Comparison of ENCODE assay signal across 18 mouse cellular contexts in genomic region chr8:90322701-90323439, GRCm38 (mm10). TPM values are rescaled to one million over a fixed set of nuclear protein-coding genes. Genes with fewer than 3 reads are reported as not detected.
"Had no signal": no experiment of that assay in that cellular context is flagged by ENCODE, and none has a peak within 500 bp of the region (broad histone marks: within the 10 kb centered on the region; RNA-seq: fewer than 3 reads in every experiment).

No protein-coding gene starts in this region.

- H3K4me2 ChIP-seq: limb, embryonic 12.5 days; limb, embryonic 15.5 days; liver, embryonic 11.5 days; lung, embryonic 14.5 days; neural tube, embryonic 12.5 days; stomach, embryonic 15.5 days had no signal

- H3K9me3 ChIP-seq: limb, embryonic 12.5 days; limb, embryonic 15.5 days; neural tube, embryonic 12.5 days; stomach, embryonic 15.5 days had no signal

- DNase-seq: kidney, adult 2 months; kidney, postnatal 36 days; left cerebral cortex, postnatal 4 days; liver, postnatal 0 days; lung, embryonic 14.5 days; right cerebral cortex, postnatal 25 days; spleen, adult 18-20 months; thymus, postnatal 25 days had no signal

- H3K9ac ChIP-seq: limb, embryonic 12.5 days; limb, embryonic 15.5 days; liver, embryonic 14.5 days; liver, postnatal 0 days; lung, embryonic 14.5 days; neural tube, embryonic 12.5 days; stomach, embryonic 15.5 days had no signal

- H3K4me1 ChIP-seq: limb, embryonic 15.5 days; stomach, embryonic 15.5 days had no signal

- H3K4me3 ChIP-seq: limb, embryonic 12.5 days; limb, embryonic 15.5 days; neural tube, embryonic 12.5 days; stomach, embryonic 15.5 days had no signal

- ATAC-seq: intestine, postnatal 0 days; liver, postnatal 0 days; lung, postnatal 0 days had no signal

- H3K27ac ChIP-seq: kidney, postnatal 0 days; limb, embryonic 12.5 days; limb, embryonic 15.5 days; liver, embryonic 14.5 days; macrophage; neural tube, embryonic 12.5 days; stomach, embryonic 15.5 days had no signal

- H3K27me3 ChIP-seq: neural tube, embryonic 12.5 days; stomach, embryonic 15.5 days had no signal

- H3K36me3 ChIP-seq: limb, embryonic 12.5 days; limb, embryonic 15.5 days; stomach, embryonic 15.5 days had no signal

RNA-seq across cellular contexts. Expression of gene Tox3, which starts 25.3 kb away (rescaled TPM):
- polyA plus RNA-seq: macrophage had no signal
